Mouse (Mus musculus) ZHBTc4 (cell line): ENCODE results near the gene Ocm.
"Not testable (repeated sequence)": the region's sequence is repeated elsewhere in the genome, so short reads cannot be mapped to it uniquely, and the experiment has no call there.

Source experiments
- DNase-seq: peaks from one replicate; pipeline ENCODE4 v3.0.0-alpha.2; 2011; ENCODE audit warnings: low read depth, low spot score

Ocm gene

DNA sequence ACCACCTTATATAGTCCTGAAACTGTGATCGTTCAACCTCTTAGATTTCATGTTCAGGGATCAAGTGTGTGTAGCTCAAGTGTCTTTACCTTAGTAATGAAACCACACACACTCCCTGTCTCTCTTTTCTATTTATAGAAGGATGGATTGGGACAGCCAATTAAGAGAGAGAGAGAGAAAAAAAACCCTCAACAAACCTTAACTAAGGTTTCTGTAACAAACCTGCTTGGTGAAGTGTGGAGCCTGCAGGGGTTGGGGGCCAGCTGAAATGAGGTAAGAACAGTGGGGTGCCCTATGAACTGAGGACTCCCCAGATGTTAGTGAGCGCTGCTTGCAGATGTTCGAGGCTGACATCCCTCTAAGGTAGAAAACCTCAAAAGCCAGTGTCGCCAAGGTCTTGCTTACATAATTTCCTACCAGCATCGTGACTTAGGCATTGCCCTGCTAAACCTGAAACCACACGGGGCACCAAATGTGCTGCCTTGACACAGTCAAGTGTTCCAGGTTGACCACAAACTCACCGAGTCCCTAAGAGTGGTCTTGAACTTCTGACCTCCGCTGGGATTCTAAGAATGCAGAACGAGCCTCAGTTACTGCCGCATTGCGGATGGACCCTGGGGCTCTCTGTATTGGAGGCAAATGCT is at the start of gene Ocm:
Gene Ocm (minus strand): TSS at position 51 of the 644 bp plus-strand sequence.
- DNase-seq: no peak

DNA sequence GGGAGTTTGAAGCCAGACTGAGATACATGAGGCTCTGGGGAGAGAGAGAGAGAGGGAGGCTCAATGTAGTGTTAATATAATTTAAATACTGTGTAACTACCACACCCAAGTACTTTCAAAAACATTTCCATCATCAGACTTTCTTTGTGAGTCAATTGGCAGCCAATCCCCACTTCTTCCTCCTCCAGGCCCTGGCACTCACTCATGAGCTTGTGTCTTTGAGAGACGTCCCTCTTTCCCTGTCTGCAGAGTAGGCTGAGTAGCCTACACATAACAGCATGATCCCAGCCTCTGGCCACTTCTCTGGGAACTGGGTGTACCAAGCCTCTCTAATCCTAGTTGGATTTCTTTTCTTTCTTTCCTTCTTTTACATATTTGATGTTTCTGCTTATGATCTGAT is 44.8 kb upstream of the Ocm start:
- peak; percentile 53 for DNase-seq

DNA sequence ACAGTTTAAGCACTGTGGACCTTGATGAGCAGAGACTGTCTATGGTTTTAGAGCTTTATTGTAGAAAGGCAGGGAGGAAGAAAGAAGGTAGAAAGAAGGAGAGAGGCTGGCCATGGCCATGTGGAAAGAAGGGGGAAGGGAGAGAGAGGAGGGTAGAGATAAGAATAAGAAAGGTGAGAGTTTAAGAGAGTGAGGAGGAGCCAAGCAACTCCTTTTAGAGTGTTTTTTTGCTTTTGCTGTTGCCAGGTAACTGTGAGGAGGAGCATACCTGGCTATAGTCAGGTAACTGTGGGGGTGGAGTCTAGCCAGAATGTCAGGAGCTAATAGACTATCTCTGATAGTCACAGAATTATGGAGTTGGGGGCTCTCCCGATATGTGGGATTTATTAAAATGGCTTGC is 43.6 kb upstream of the Ocm start:
- DNase-seq: no peak

DNA sequence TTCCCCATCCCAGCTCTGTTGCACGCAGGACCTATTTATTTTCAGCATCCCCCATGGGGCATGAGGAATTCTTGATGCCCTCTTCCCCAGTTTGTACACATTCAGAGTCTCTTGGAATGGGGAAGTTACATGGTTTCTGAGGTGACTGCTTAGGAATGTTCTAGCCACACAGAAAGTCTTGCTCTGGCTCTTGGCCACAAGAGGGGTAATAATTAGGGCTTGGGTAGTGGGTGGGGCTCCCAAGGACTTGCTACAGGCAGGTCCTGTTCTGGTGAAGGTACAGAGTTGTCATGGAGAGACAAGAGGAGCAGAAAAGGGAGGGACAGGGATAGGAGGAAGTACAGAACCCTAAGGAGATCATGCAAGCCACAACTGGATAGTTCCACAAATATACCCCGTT is 39.6 kb upstream of the Ocm start:
- DNase-seq: no peak

DNA sequence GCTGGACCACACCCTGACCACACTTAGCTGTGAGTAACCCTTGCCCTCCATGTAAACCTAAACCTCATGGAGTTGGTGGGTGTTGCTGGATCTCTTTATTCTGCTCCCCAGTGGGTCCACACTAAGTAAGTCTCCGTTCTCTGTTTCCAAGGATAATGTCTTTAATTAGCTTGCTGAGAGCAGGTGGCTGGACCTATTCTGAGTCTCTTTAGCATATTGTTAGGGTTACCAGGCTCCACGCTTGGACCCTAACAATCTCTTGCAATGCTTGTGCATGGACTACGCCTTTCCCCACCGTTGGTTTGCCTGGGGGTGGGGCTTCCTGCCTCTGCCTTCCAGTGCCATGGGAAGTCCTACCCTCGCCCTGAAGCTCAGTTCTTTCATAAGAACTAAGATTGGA is 37.6 kb upstream of the Ocm start:
- DNase-seq: no peak

GRCm38 (mm10) chr5:144054340-144054739 is 27.9 kb upstream of the Ocm start:
- DNase-seq: no peak

- no peak for DNase-seq
Observed at GRCm38 (mm10) chr5:144053450-144053849, 27.0 kb upstream of the Ocm start.

DNA sequence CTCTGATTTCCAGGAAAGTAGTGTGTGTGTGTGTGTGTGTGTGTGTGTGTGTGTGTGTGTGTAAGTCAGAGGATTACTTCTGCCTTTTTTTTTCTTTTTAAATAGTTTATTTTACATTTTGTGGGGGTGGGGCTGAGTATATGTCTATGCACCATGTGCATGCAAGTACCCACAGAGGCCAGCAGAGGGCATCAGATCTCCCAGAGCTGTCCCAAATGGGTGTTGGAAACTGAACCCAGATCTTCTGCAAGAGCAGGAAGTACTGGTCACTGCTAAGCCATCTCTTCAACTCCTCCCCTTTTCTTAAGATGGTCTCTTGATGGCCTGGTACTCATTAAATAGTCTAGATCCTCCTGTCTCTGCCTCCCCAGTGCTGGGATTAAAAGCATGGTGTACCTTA is 24.8 kb upstream of the Ocm start:
- DNase-seq: peak; percentile 73

DNA sequence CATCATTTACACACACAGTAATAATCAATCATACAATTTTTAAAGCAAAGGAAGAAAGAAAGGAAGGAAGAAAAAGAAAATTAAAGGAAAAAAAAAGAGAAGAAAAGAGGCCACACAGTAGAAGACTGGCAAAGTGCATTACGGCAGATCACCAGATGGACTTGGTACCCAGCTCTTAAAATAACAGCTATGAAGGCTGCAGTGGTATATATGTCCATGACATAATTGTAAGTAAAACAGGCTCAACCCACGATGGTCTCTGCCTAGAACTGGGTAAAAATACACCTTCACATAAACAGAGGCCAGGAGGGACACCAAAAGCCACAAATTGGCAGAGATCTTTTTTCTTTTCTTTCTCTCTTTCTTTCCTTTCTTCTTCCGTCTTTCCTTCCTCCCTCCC is 23.4 kb upstream of the Ocm start:
- no peak for DNase-seq

DNA sequence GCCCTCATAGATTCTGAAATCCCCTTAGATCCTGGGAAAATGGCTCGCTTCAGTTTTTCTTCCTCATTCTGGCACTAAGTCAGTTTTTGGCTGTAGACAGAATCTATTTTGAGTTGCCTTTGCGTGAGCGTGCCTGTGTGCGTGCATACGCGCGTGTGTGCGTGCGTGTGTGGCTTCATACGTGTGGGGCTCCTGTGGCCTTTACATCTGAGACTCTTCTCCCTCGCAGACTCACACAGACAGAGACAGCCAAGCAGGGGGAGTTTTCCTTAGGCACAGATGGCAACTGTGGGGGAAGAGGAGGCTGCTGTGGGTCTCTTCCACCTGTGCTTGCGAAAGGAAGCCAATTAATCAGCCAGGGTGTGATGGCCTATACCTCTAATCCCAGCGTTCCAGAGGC is 20.9 kb upstream of the Ocm start:
- no peak for DNase-seq

- DNase-seq: no peak
Observed at GRCm38 (mm10) chr5:144043166-144043565, 16.7 kb upstream of the Ocm start.

DNA sequence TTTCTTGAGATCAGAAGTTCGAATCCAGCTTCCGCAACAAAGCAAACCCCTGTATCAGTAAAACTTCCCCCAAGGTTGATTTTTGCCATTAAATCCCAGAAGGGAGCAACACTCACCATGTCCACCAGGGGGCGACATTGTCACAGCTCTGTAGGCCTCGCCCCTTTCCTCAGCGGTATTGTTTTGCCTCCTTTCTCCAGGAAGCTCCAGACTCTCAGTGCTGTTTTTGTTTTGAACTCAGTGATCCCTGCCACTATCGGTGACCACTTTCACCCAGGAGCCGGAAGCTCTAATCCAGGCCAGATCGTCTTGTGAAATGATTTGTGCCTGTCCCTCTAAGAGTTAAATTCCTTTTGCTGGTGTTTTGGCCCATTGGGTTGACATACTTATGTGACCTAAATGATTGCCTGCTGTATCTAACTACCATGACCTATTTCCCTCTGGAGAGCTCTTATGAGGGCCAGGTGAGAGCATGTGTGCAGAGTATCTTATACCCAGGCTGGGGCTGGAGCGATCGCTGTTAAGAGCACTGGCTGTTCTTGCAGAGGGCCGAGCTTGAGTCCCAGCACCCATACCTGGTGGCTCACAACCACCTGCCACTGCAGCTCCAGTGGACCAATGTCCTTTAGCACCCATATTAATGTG is 14.4 kb upstream of the Ocm start:
- DNase-seq: peak; percentile 88

- peak; percentile 61 for DNase-seq
Observed at GRCm38 (mm10) chr5:144039886-144040285, 13.4 kb upstream of the Ocm start.

GRCm38 (mm10) chr5:144039156-144039675 is 12.7 kb upstream of the Ocm start:
- DNase-seq: peak; percentile 77

- no peak for DNase-seq
Observed at GRCm38 (mm10) chr5:144036952-144037351, 10.5 kb upstream of the Ocm start.

DNA sequence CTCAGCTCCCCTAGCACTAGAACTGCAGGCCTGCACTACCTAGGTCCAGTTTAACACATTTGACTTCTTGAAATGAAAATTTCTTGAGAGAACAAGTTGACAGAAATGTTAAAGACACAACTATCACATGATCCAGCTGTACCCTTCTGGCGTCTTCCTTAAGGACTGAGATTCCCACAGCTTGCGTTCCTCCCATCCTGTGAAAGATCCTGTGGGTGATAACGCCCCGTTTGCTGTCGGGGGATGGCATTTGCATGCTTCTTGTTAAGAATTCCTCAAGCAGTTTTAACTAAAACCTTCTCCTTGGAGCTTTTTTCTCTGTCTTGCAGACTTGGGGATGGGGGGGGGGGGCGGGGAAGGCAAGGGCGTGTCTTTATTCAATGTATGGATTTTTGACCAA is 8.1 kb upstream of the Ocm start:
- DNase-seq: peak; percentile 43

DNA sequence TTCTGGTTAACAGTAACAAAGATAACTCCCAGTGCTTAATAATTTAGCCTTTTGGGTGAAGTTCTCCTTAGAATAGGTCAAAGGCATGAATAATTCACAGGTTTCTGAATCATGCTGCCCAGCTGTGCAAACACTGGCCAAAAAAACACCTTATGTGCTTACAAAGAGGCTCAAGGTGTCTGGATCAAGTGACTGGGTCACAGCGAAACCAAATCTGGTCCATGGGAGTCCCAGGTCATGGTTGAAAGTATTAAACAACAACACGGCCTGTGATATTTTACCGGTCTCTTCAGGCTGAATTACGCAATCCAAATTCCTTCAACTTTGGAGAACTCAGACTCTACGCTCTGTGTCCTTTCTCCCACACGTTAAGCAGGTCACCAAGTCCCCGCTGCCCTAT is 6.0 kb upstream of the Ocm start:
- DNase-seq: no peak

GRCm38 (mm10) chr5:144015845-144016244 is 10.6 kb downstream of the Ocm start:
- no peak for DNase-seq

DNA sequence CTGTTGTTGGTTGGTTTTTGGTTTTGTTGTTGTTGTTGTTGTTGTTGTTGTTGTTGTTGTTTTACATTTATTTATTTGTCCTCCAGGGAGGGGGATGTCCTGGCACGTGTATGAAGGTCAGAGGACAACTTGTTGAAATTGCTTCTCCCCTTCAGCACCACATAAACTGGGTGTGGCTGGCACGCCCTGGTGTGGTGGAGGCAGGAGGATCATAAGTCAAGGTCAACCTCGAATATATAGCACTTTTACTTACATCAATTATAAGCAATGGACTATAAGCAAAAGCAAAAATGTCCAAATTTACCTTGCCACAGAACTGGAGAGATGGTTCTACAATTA is 11.2 kb downstream of the Ocm start:
- DNase-seq: no peak

DNA sequence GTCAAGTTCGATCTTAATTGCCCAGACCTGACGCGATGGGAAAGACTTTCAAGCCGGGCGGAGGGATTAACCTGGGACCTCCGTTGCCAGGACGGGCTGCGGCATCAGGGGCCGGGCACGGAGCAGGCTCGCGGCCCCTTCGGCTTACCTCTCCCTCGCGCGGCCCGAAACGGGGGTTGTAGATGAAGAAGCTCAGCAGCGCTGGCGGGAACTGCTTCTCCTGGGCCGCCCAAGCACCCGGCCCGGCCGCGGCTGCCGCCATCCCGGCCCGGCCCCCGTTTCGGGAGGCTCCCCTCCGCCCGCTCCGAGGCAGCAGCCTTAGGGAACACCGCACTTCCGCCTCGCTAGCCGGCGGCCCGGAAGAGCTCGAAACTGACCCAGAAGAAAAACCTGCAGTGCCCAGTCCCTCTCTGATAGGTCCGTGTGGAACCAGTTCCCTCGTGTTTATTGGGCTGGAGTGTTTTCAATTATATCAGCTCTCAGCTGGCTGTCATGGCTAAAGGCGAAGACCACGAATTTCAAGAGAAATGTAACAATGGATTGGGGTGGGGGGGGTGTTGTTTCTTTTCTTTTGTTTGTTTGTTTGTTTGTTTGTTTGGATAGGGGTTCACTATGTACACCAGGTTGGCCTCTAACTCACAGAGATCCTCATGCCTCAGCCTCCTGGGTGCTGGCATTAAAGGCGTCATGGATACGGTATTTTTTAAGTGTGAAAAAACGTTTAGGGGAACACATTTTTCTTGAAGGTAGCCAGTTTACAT is 11.7 kb downstream of the Ocm start, which contains the start of gene Ccz1:
Gene Ccz1 (minus strand): TSS at position 327 of the 761 bp plus-strand sequence.
- peak; percentile 95 for DNase-seq

DNA sequence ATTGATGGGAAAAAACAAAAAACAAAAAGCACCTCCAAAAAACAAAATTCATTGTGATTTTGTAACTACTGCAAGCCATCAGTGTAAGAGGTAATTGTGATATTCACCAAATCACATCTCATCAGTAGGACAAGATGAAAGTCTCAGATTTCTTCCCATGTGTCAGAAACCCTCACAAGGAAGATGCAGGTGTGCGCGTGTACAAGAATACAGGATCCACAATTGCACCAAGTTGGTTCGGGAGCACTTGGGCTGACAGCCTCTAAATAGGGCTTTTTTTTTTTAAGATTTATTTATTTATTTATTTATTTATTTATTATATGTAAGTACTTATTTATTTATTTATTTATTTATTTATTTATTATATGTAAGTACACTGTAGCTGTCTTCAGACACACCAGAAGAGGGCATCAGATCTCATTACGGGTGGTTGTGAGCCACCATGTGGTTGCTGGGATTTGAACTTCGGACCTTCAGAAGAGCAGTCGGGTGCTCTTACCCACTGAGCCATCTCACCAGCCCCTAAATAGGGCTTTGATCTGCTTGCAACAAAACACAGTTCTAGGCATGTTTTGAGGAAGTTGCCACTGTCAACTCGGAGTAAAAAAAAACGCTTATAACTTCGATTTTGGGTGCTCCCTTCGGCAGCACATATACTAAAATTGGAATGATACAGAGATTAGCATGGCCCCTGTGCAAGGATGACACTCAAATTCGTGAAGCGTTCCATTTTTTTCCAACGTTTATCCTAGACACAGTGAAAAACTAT is 12.9 kb downstream of the Ocm start:
- DNase-seq: not testable (repeated sequence)
